Mouse (Mus musculus): ENCODE measurements around the gene Dctd. TPM values are rescaled to one million over a fixed set of nuclear protein-coding genes. Genes with fewer than 3 reads are reported as not detected.
"Not testable (repeated sequence)": the region's sequence is repeated elsewhere in the genome, so short reads cannot be mapped to it uniquely, and the experiment has no call there.

Dctd gene
- polyA plus RNA-seq, 1 experiment = not detected

GRCm38 (mm10) chr8:48158560-48159217 is 59.8 kb downstream of the Dctd start:
- Histone ChIP-seq H3K36me3 (ENCODE audit: control insufficient read depth) (no peaks in the 10 kb centered on the region), H3K4me1 (ENCODE audit: control insufficient read depth) (no peaks in the 10 kb centered on the region), H3K4me3 (replicated peaks) (no peak overlapping the region), H3K9me3 (ENCODE audit: control insufficient read depth, low read length) (peaks cover 8% of the 10 kb centered on the region), H3K27me3 (ENCODE audit: control insufficient read depth) (no peaks in the 10 kb centered on the region)
- TF ChIP-seq TAL1 (IDR thresholded peaks at IDR 0.05; ENCODE audit: low read length) = no peak
- TF ChIP-seq GATA1 (IDR thresholded peaks at IDR 0.05; ENCODE audit: low read length) = no peak

DNA sequence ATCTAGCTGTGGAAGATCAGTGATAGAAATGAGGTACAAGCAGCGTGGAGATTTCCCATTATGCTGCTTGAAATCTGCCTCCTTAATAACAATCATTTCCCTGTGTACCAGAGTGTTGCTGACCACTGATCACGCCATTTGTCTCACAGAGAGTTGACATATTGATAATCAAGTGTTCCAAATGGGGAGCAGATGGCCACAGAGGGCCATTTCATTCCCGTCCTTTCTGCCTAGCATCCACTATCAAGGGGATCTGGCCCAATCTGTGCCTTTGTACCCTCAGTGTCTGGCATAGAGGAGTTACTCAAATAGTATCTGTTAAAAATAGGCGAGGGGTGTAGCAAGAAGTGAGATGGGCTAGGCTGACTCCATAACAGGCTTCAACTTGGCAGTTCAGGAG is 78.5 kb downstream of the Dctd start:
- TF ChIP-seq GATA1 (IDR thresholded peaks at IDR 0.05; ENCODE audit: low read length) (no peak), TAL1 (IDR thresholded peaks at IDR 0.05; ENCODE audit: low read length) (no peak)
- H3K36me3 ChIP-seq (ENCODE audit: control insufficient read depth) = no peaks in the 10 kb centered on the region
- H3K4me1 ChIP-seq (ENCODE audit: control insufficient read depth) = no peaks in the 10 kb centered on the region
- no peaks in the 10 kb centered on the region for H3K27me3 ChIP-seq (ENCODE audit: control insufficient read depth)
- H3K4me3 ChIP-seq (replicated peaks) = no peak overlapping the region
- H3K9me3 ChIP-seq (ENCODE audit: control insufficient read depth, low read length) = peaks cover 21% of the 10 kb centered on the region

- Histone ChIP-seq H3K27me3 (ENCODE audit: control insufficient read depth) (no peaks in the 10 kb centered on the region), H3K4me1 (ENCODE audit: control insufficient read depth) (no peaks in the 10 kb centered on the region), H3K36me3 (ENCODE audit: control insufficient read depth) (no peaks in the 10 kb centered on the region), H3K9me3 (ENCODE audit: control insufficient read depth, low read length) (peaks cover 23% of the 10 kb centered on the region), H3K4me3 (replicated peaks) (no peak overlapping the region)
- TF ChIP-seq TAL1 (IDR thresholded peaks at IDR 0.05; ENCODE audit: low read length) = no peak
- no peak for TF ChIP-seq GATA1 (IDR thresholded peaks at IDR 0.05; ENCODE audit: low read length)
Observed at GRCm38 (mm10) chr8:48177876-48178275, 79.0 kb downstream of the Dctd start.

DNA sequence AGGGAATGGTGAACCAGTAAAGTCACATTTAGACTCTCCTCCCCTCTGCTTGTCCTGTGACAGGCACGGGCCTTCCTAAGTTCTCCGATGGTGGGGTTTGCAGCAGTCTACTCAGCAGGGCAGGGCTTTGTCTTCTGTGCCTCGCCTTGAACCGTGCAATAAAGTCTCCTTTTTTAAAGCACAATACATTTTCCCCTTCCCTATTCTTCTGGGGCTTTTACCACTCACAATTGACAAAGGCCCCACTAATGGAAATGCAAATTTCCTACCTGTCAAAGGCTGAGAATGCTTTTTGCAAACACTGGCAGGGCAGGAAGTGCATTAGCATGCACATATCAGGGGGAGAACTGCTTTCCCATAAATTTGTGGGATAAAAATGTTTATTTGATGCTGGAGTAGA is 80.1 kb downstream of the Dctd start:
- Histone ChIP-seq H3K36me3 (ENCODE audit: control insufficient read depth) (no peaks in the 10 kb centered on the region), H3K4me1 (ENCODE audit: control insufficient read depth) (no peaks in the 10 kb centered on the region), H3K4me3 (replicated peaks) (no peak overlapping the region), H3K27me3 (ENCODE audit: control insufficient read depth) (no peaks in the 10 kb centered on the region), H3K9me3 (ENCODE audit: control insufficient read depth, low read length) (peaks cover 24% of the 10 kb centered on the region)
- TF ChIP-seq GATA1 (IDR thresholded peaks at IDR 0.05; ENCODE audit: low read length) (no peak), TAL1 (IDR thresholded peaks at IDR 0.05; ENCODE audit: low read length) (no peak)

DNA sequence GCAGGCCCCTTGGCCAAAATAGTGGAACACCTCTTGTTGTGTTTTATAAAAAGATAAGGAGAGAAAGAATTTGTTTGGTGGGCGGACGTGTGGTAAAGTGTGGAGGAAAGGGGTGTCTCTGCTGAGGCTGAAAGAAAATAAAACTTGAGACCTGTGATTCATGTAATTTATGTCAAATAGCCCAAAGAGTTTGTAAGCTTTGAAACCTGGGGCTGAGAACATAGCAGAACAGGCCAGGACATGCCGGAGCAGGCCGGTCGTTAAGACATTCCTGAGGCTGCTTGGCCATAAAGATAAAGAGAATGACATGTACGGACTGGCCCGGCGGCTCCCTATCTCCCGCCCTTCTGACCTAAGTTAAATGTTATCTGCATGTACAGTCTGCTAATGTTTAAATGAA is 81.3 kb downstream of the Dctd start:
- not testable (repeated sequence) for H3K4me1 ChIP-seq (ENCODE audit: control insufficient read depth); H3K36me3 ChIP-seq (ENCODE audit: control insufficient read depth); H3K27me3 ChIP-seq (ENCODE audit: control insufficient read depth); H3K4me3 ChIP-seq (replicated peaks)
- H3K9me3 ChIP-seq (ENCODE audit: control insufficient read depth, low read length) = peaks cover 21% of the 10 kb centered on the region

- H3K4me3 ChIP-seq (replicated peaks) = no peak overlapping the region
- H3K9me3 ChIP-seq (ENCODE audit: control insufficient read depth, low read length) = peaks cover 21% of the 10 kb centered on the region
- no peaks in the 10 kb centered on the region for H3K36me3 ChIP-seq (ENCODE audit: control insufficient read depth)
- H3K4me1 ChIP-seq (ENCODE audit: control insufficient read depth) = no peaks in the 10 kb centered on the region
- H3K27me3 ChIP-seq (ENCODE audit: control insufficient read depth) = no peaks in the 10 kb centered on the region
- TF ChIP-seq TAL1 (IDR thresholded peaks at IDR 0.05; ENCODE audit: low read length) (no peak), GATA1 (IDR thresholded peaks at IDR 0.05; ENCODE audit: low read length) (no peak)
Observed at GRCm38 (mm10) chr8:48181000-48181399, 82.1 kb downstream of the Dctd start.

DNA sequence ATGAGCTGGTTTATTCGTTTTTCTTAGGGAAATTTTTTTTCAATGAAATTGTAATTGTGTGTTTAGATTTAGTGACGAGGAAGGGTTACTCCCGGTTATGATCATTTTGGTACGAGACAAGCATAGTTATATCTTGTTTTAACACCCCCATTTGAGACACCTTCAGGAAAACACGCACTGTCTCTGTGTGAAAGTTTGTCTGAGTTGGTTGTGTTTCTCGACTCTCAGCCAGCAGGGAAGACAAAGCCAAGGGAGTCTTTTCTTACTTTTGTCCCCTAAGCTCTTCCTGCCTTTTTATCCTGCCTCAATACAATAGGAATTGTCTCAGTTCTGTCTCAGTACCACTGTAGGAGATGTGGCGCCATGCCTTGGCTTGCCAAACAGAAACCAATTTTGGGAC is 84.9 kb downstream of the Dctd start:
- TF ChIP-seq TAL1 (IDR thresholded peaks at IDR 0.05; ENCODE audit: low read length) (no peak), GATA1 (IDR thresholded peaks at IDR 0.05; ENCODE audit: low read length) (no peak)
- Histone ChIP-seq H3K27me3 (ENCODE audit: control insufficient read depth) (no peaks in the 10 kb centered on the region), H3K36me3 (ENCODE audit: control insufficient read depth) (no peaks in the 10 kb centered on the region), H3K9me3 (ENCODE audit: control insufficient read depth, low read length) (peaks cover 27% of the 10 kb centered on the region), H3K4me3 (replicated peaks) (no peak overlapping the region), H3K4me1 (ENCODE audit: control insufficient read depth) (no peaks in the 10 kb centered on the region)

GRCm38 (mm10) chr8:48188586-48188985 is 89.7 kb downstream of the Dctd start:
- Histone ChIP-seq H3K4me3 (replicated peaks) (no peak overlapping the region), H3K4me1 (ENCODE audit: control insufficient read depth) (no peaks in the 10 kb centered on the region), H3K27me3 (ENCODE audit: control insufficient read depth) (no peaks in the 10 kb centered on the region), H3K9me3 (ENCODE audit: control insufficient read depth, low read length) (peaks cover 9% of the 10 kb centered on the region; the same call in 1 of the 2 replicates), H3K36me3 (ENCODE audit: control insufficient read depth) (no peaks in the 10 kb centered on the region)
- no peak for TF ChIP-seq GATA1 (IDR thresholded peaks at IDR 0.05; ENCODE audit: low read length)
- TF ChIP-seq TAL1 (IDR thresholded peaks at IDR 0.05; ENCODE audit: low read length) = no peak

DNA sequence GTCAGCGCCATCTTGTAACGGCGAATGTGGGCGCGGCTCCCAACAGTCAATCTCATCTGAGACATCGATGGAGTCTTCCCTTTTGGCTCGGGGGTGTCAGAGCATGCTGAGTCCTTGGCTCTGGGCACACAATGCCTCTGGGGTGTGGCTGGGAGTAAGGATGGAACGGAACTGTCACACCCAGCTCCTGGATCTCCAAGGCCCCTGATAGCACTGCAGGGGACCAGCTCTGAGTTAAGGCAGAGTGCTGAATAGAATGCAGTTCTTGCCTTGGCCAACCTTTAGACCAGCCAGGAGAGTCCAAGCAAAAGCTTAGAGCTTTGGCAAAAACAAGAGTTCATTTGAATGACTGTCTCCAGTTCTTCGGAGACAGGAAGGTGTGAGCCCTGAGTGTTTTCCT is 97.1 kb downstream of the Dctd start:
- Histone ChIP-seq H3K4me3 (replicated peaks) (no peak overlapping the region), H3K9me3 (ENCODE audit: control insufficient read depth, low read length) (peaks cover 32% of the 10 kb centered on the region), H3K36me3 (ENCODE audit: control insufficient read depth) (no peaks in the 10 kb centered on the region), H3K27me3 (ENCODE audit: control insufficient read depth) (no peaks in the 10 kb centered on the region), H3K4me1 (ENCODE audit: control insufficient read depth) (no peaks in the 10 kb centered on the region)
- no peak for TF ChIP-seq GATA1 (IDR thresholded peaks at IDR 0.05; ENCODE audit: low read length)
- no peak for TF ChIP-seq TAL1 (IDR thresholded peaks at IDR 0.05; ENCODE audit: low read length)

- TF ChIP-seq TAL1 (IDR thresholded peaks at IDR 0.05; ENCODE audit: low read length) (no peak), GATA1 (IDR thresholded peaks at IDR 0.05; ENCODE audit: low read length) (no peak)
- no peaks in the 10 kb centered on the region for H3K36me3 ChIP-seq (ENCODE audit: control insufficient read depth)
- no peaks in the 10 kb centered on the region for H3K27me3 ChIP-seq (ENCODE audit: control insufficient read depth)
- no peaks in the 10 kb centered on the region for H3K4me1 ChIP-seq (ENCODE audit: control insufficient read depth)
- H3K9me3 ChIP-seq (ENCODE audit: control insufficient read depth, low read length) = peaks cover 39% of the 10 kb centered on the region
- no peak overlapping the region for H3K4me3 ChIP-seq (replicated peaks)
Observed at GRCm38 (mm10) chr8:48199171-48199570, 100.3 kb downstream of the Dctd start.
